Mouse (Mus musculus) cerebellum, adult 2 months (tissue): ENCODE data around the gene Smpdl3b.

Experiments
- CTCF ChIP-seq: fragments of 200-500 bp; IDR thresholded peaks from 2 replicates; pipeline ENCODE4 v1.5.1; 2011; ENCODE audit warnings: low read depth, mild to moderate bottlenecking, control low read depth, low read length, moderate library complexity, borderline replicate concordance; ENCODE audit not compliant: insufficient read depth
- POLR2A ChIP-seq: fragments of 200-500 bp; IDR thresholded peaks from 2 replicates; pipeline ENCODE4 v1.6.1; 2011; ENCODE audit warnings: low read length, control low read depth, borderline replicate concordance; ENCODE audit not compliant: insufficient read depth

DNA sequence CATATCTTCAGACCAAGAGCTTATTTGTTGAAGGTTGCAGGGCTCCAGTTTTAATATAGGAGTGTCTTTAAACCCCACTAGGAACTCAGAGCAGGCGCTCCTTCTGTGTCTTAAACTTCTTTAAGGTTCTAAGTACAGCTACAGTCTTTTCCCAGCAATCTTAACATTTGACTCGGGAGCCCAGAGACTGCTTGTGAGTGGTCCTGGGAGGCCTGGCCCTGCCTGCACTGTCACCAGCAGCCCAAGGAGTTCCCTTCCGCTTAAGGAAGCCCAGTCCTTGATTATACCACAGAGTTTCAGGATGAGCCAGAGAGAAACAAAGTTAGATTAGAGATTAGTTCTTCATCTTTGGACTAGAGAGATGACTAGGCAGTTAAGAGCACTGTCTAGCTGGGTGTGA, 63.7 kb downstream of the Smpdl3b start:
- TF ChIP-seq CTCF = no peak
- no peak for TF ChIP-seq POLR2A
